Mouse (Mus musculus) layer of hippocampus, postnatal 10 days (tissue): ENCODE results near the gene Hbb-bt. TPM values are rescaled to one million over a fixed set of nuclear protein-coding genes. Genes with fewer than 3 reads are reported as not detected.
"Not testable (repeated sequence)": the region's sequence is repeated elsewhere in the genome, so short reads cannot be mapped to it uniquely, and the experiment has no call there.

ENCODE experiments used
- DNase-seq, 2 experiments: peaks; one replicate each; pipeline ENCODE4 v3.0.0; 2021; ENCODE audit warnings: low spot score in 2 of 2
- total RNA-seq, 2 experiments: library from RNA; stranded (reverse); gene quantifications; 2 replicates each; pipeline ENCODE4 v1.2.3; 2021

Gene Hbb-bt
- total RNA-seq, 2 experiments from 2014 or later: 83.8 to 97.7 TPM

- no peak for DNase-seq
These were observed 4.6 kb downstream of the Hbb-bt start for GRCm38 (mm10) chr7:103808971-103809800.

GRCm38 (mm10) chr7:103808120-103808519 lies 5.7 kb downstream of the Hbb-bt start:
- DNase-seq: not testable (repeated sequence)

- DNase-seq: peak; percentile 4 to 20
These were observed 6.9 kb downstream of the Hbb-bt start for GRCm38 (mm10) chr7:103806856-103807255.

- no peak for DNase-seq
These were observed 21.0 kb downstream of the Hbb-bt start for GRCm38 (mm10) chr7:103792669-103793388.

- no peak for DNase-seq
These were observed 22.1 kb downstream of the Hbb-bt start, which contains the start of gene Olfr67 for GRCm38 (mm10) chr7:103791721-103792120. Olfr67 (minus strand) TSS chr7:103791821.

GRCm38 (mm10) chr7:103779598-103779997 lies 34.2 kb downstream of the Hbb-bt start, which contains the start of gene Olfr68:
Olfr68 (minus strand) TSS chr7:103779698.
- DNase-seq: no peak

GRCm38 (mm10) chr7:103777652-103778051 lies 36.1 kb downstream of the Hbb-bt start:
- not testable (repeated sequence) for DNase-seq

- no peak for DNase-seq
These were observed 42.3 kb downstream of the Hbb-bt start, which contains the start of gene Olfr69 for GRCm38 (mm10) chr7:103771494-103771893. Olfr69 (minus strand) TSS chr7:103771594.

GRCm38 (mm10) chr7:103767687-103768086 lies 46.1 kb downstream of the Hbb-bt start:
- DNase-seq: not testable (repeated sequence)

Other genes with a start within 250 kb of the Hbb-bt start
- not detected for gene Olfr616, start 244.9 kb downstream of the Hbb-bt start, total RNA-seq
- gene Olfr617, start 240.9 kb downstream of the Hbb-bt start, total RNA-seq: not detected
- not detected for gene Olfr618, start 223.9 kb downstream of the Hbb-bt start, total RNA-seq
- gene Olfr619, start 213.4 kb downstream of the Hbb-bt start, total RNA-seq: not detected
- not detected for gene Olfr620, start 201.5 kb downstream of the Hbb-bt start, total RNA-seq
- gene Olfr622, start 171.3 kb downstream of the Hbb-bt start, total RNA-seq: not detected
- not detected for gene Olfr623, start 150.3 kb downstream of the Hbb-bt start, total RNA-seq
- under 1 TPM in 1 of 2 experiments, not detected in 1; 0.21 TPM for gene Olfr624, start 142.8 kb downstream of the Hbb-bt start, total RNA-seq
- not detected for gene Olfr625-ps1, start 131.3 kb downstream of the Hbb-bt start, total RNA-seq
- gene Olfr243, start 99.3 kb downstream of the Hbb-bt start, total RNA-seq: not detected
- not detected for gene Olfr628, start 83.6 kb downstream of the Hbb-bt start, total RNA-seq
- gene Olfr629, start 69.1 kb downstream of the Hbb-bt start, total RNA-seq: not detected
- gene Olfr630, start 56.7 kb downstream of the Hbb-bt start, total RNA-seq: not detected
- not detected for gene Olfr69, start 42.4 kb downstream of the Hbb-bt start, total RNA-seq
- not detected for gene Olfr68, start 34.3 kb downstream of the Hbb-bt start, total RNA-seq
- not detected for gene Olfr67, start 22.2 kb downstream of the Hbb-bt start, total RNA-seq
- gene Hbb-bs, start 14.1 kb upstream of the Hbb-bt start, total RNA-seq: 100 to 1,000 TPM; 744 to 802 TPM
- not detected for gene Hbb-bh2, start 26.5 kb upstream of the Hbb-bt start, total RNA-seq
- not detected for gene Hbb-bh1, start 29.2 kb upstream of the Hbb-bt start, total RNA-seq
- not detected for gene Hbb-y, start 39.2 kb upstream of the Hbb-bt start, total RNA-seq
- not detected for gene Olfr66, start 72.3 kb upstream of the Hbb-bt start, total RNA-seq
- gene Olfr64, start 80.5 kb upstream of the Hbb-bt start, total RNA-seq: not detected
- gene Olfr65, start 89.5 kb upstream of the Hbb-bt start, total RNA-seq: not detected
- gene Olfr631, start 114.8 kb upstream of the Hbb-bt start, total RNA-seq: not detected
- not detected for gene Olfr632, start 120.4 kb upstream of the Hbb-bt start, total RNA-seq
- not detected for gene Olfr633, start 130.4 kb upstream of the Hbb-bt start, total RNA-seq
- under 1 TPM; 0.11 TPM for gene Olfr635, start 157.2 kb upstream of the Hbb-bt start, total RNA-seq
- gene Olfr638, start 184.8 kb upstream of the Hbb-bt start, total RNA-seq: not detected
- under 1 TPM; 0.09 to 0.16 TPM for gene Olfr639, start 203.3 kb upstream of the Hbb-bt start, total RNA-seq
- gene Olfr640, start 211.6 kb upstream of the Hbb-bt start, total RNA-seq: not detected
- gene Olfr641, start 221.4 kb upstream of the Hbb-bt start, total RNA-seq: not detected
- gene Olfr642, start 238.7 kb upstream of the Hbb-bt start, total RNA-seq: not detected
- gene 4930516K23Rik, start 247.4 kb upstream of the Hbb-bt start, total RNA-seq: not detected